Comparison of ENCODE assay signal across 8 mouse cellular contexts in the genomic region with DNA sequence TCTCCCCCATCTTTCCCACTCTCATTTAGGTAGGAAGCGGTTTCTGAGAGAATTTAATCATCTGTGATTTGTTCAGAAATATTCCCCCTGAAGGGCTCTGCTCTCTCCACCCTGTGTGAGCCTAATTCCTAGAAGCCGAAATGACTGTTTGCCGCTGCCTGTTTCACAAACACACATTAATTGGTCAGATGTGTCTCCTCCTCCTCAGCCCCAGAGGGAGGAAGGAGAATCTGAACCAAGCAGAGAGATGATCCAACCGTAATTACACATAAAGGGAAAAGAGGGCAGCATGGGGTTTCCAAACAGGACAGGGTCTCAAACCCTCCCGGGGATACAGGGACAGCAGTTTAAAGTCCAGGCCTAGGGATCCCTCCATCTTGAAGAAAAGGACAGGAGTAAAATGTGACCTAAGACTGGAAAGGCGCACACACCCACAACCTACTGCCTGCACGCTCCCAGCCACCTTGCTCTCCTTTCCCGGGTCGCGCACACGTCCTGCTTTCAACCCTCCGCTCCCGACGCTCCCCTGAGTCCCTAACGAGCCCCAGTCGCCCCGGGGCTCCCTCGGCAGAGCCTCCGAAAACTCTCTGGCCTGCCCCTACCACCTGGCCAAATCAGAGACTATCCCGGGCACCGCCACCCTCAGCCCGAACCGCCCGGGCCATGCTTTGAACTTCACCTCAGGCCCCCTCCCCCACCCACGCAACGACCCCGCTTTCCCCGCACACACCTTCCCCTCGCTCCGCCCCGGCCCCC. TPM values are rescaled to one million over a fixed set of nuclear protein-coding genes. Genes with fewer than 3 reads are reported as not detected.
DNase-seq lines count a peak whose midpoint lies in the region; ATAC-seq and TF ChIP-seq lines count a peak whose summit lies in the region.

No protein-coding gene starts in this region.

- ATAC-seq in activated CD4-positive, CD25-positive, alpha-beta regulatory T cell, adult 4 months, result peak; percentile 50
- ATAC-seq in intestine, embryonic 14.5 days (replicated peaks; ENCODE audit: low FRiP score, low TSS enrichment, low read depth), result peak; percentile 9
- no peak for ATAC-seq in limb, embryonic 12.5 days (ENCODE audit: insufficient number of reproducible peaks, insufficient read depth, low FRiP score, low TSS enrichment, low read depth)
- peak; percentile 54 for ATAC-seq in midbrain, embryonic 12.5 days (ENCODE audit: low FRiP score, low read depth)

- peak; percentile 75 for DNase-seq in 3134 (ENCODE audit: extremely low read depth, insufficient read length, low spot score)
- DNase-seq in gastrocnemius, postnatal 25 days, result peak; percentile 20
- peak; percentile 83 for DNase-seq in intestine, embryonic 14.5 days (ENCODE audit: low spot score)
- DNase-seq in spleen, adult 18-20 months, result peak; percentile 27 to 46

- no peaks in the 10 kb centered on the region for H3K27me3 ChIP-seq in intestine, embryonic 14.5 days (replicated peaks; ENCODE audit: control insufficient read depth, insufficient read depth, low read length)
- H3K27me3 ChIP-seq in limb, embryonic 12.5 days, result no peaks in the 10 kb centered on the region
- H3K27me3 ChIP-seq in midbrain, embryonic 12.5 days, result 0 out of 2 replicates have a peak, but pooled peaks cover 5% of the 10 kb centered on the region

- peak overlapping the region; percentile 90 for H3K4me3 ChIP-seq in cortical plate, adult 2 months (ENCODE audit: insufficient read depth, low read length)
- H3K4me3 ChIP-seq in intestine, embryonic 14.5 days (ENCODE audit: low read depth, low read length), result peak overlapping the region; percentile 77
- H3K4me3 ChIP-seq in limb, embryonic 12.5 days (replicated peaks), result peak overlapping the region; percentile 87
- peak overlapping the region; percentile 93 for H3K4me3 ChIP-seq in midbrain, embryonic 12.5 days

- H3K4me1 ChIP-seq in cortical plate, adult 2 months (ENCODE audit: control insufficient read depth, insufficient read depth, low read length), result peaks cover 9% of the 10 kb centered on the region
- peaks cover 36% of the 10 kb centered on the region for H3K4me1 ChIP-seq in intestine, embryonic 14.5 days (replicated peaks; ENCODE audit: control insufficient read depth, insufficient read depth, low read length)
- peaks cover 28% of the 10 kb centered on the region for H3K4me1 ChIP-seq in limb, embryonic 12.5 days (replicated peaks)
- H3K4me1 ChIP-seq in midbrain, embryonic 12.5 days, result peaks cover 57% of the 10 kb centered on the region

- H3K4me2 ChIP-seq in intestine, embryonic 14.5 days (ENCODE audit: low read length), result peak overlapping the region; percentile 90
- peak overlapping the region; percentile 73 for H3K4me2 ChIP-seq in limb, embryonic 12.5 days
- peak overlapping the region; percentile 75 for H3K4me2 ChIP-seq in midbrain, embryonic 12.5 days (replicated peaks)

- peak overlapping the region; percentile 96 for H3K9ac ChIP-seq in intestine, embryonic 14.5 days (ENCODE audit: low read length)
- peak overlapping the region; percentile 98 for H3K9ac ChIP-seq in limb, embryonic 12.5 days (replicated peaks)
- peak overlapping the region; percentile 98 for H3K9ac ChIP-seq in midbrain, embryonic 12.5 days (replicated peaks)

- H3K9me3 ChIP-seq in intestine, embryonic 14.5 days (ENCODE audit: control insufficient read depth, low read length), result no peaks in the 10 kb centered on the region
- no peaks in the 10 kb centered on the region for H3K9me3 ChIP-seq in limb, embryonic 12.5 days
- no peaks in the 10 kb centered on the region for H3K9me3 ChIP-seq in midbrain, embryonic 12.5 days

- no peak for TF ChIP-seq CTCF in cortical plate, adult 2 months (IDR thresholded peaks at IDR 0.05; ENCODE audit: extremely low read depth, insufficient read depth, low read length)

- peak overlapping the region; percentile 54 for H3K27ac ChIP-seq in cortical plate, adult 2 months (ENCODE audit: insufficient read depth, low read length)
- H3K27ac ChIP-seq in intestine, embryonic 14.5 days (ENCODE audit: low read depth), result peak overlapping the region; percentile 98
- H3K27ac ChIP-seq in limb, embryonic 12.5 days, result peak overlapping the region; percentile 99
- peak overlapping the region; percentile 98 for H3K27ac ChIP-seq in midbrain, embryonic 12.5 days (replicated peaks)

- WGBS in intestine, embryonic 14.5 days, result 2% methylated on average over 28 of the region's 31 CpGs
- 1% methylated on average over 30 of the region's 31 CpGs for WGBS in limb, embryonic 12.5 days
- WGBS in midbrain, embryonic 12.5 days, result under 1% methylated on average over 30 of the region's 31 CpGs

- TF ChIP-seq POLR2A in cortical plate, adult 2 months (IDR thresholded peaks at IDR 0.05; ENCODE audit: extremely low read depth, insufficient read depth, low read length), result 0 out of 2 replicates have a peak, but pooled peaks have one; percentile 18

- H3K36me3 ChIP-seq in intestine, embryonic 14.5 days (ENCODE audit: control insufficient read depth, insufficient read depth, low read length), result no peaks in the 10 kb centered on the region
- H3K36me3 ChIP-seq in limb, embryonic 12.5 days, result 0 out of 2 replicates have a peak, but pooled peaks cover under 1% of the 10 kb centered on the region
- H3K36me3 ChIP-seq in midbrain, embryonic 12.5 days, result no peaks in the 10 kb centered on the region

RNA-seq across cellular contexts. Expression of a gene that starts 0.6 kb away (rescaled TPM):
- polyA plus RNA-seq in activated CD4-positive, CD25-positive, alpha-beta regulatory T cell, adult 4 months (2017; shearing (Covaris generic)), result 1 to 10 TPM; 1.8 to 2.3 TPM
- polyA plus RNA-seq in cortical plate, adult 2 months (2012; rRNA removed), result 14.1 and 16.0 TPM in 2 replicates
- total RNA-seq in gastrocnemius, postnatal 25 days (2021), result 10 to 100 TPM; 15.1 to 20.6 TPM
- polyA plus RNA-seq in intestine, embryonic 14.5 days (2014; fragmentation: Nextera tagmentation; extraction: Ambion mirVana), result 7.8 and 7.9 TPM in 2 replicates
- 8.7 and 9.3 TPM in 2 replicates for polyA plus RNA-seq in limb, embryonic 12.5 days (2016; fragmentation: Nextera tagmentation; extraction: Ambion mirVana)
- polyA plus RNA-seq in midbrain, embryonic 12.5 days (2016; fragmentation: Nextera tagmentation; extraction: Ambion mirVana), result 12.0 and 15.4 TPM in 2 replicates

Comparison
In these comparisons a context has a peak if more than half of its experiments do, and no peak if none do; other contexts are left out.
1. DNase-seq: peak in every context shown above with its lines; median percentile 83 in intestine, embryonic 14.5 days; 75 in 3134; 36 in spleen, adult 18-20 months; 20 in gastrocnemius, postnatal 25 days.